Mouse (Mus musculus): Measurements from ENCODE around the gene Hpca. TPM values are rescaled to one million over a fixed set of nuclear protein-coding genes. Genes with fewer than 3 reads are reported as not detected.

Gene Hpca
- polyA plus RNA-seq, 1 experiment = not detected

GRCm38 (mm10) chr4:129145411-129145810, 23.6 kb upstream of the Hpca start:
- Histone ChIP-seq H3K27ac (ENCODE audit: insufficient read depth, low read length) (peak overlapping the region; percentile 34), H3K4me3 (ENCODE audit: insufficient read depth, low read length) (no peak overlapping the region), H3K4me1 (ENCODE audit: control insufficient read depth, insufficient read depth, low read length) (peaks cover 13% of the 10 kb centered on the region)
- TF ChIP-seq POLR2A (IDR thresholded peaks at IDR 0.05; ENCODE audit: low read depth, low read length) (no peak), CTCF (IDR thresholded peaks at IDR 0.05; ENCODE audit: borderline replicate concordance, insufficient read depth, low read length) (no peak)

- peak overlapping the region; percentile 50 for H3K27ac ChIP-seq (ENCODE audit: insufficient read depth, low read length)
- peaks cover 16% of the 10 kb centered on the region for H3K4me1 ChIP-seq (ENCODE audit: control insufficient read depth, insufficient read depth, low read length)
- no peak overlapping the region for H3K4me3 ChIP-seq (ENCODE audit: insufficient read depth, low read length)
- TF ChIP-seq CTCF (IDR thresholded peaks at IDR 0.05; ENCODE audit: borderline replicate concordance, insufficient read depth, low read length) = no peak
- no peak for TF ChIP-seq POLR2A (IDR thresholded peaks at IDR 0.05; ENCODE audit: low read depth, low read length)
Measured at GRCm38 (mm10) chr4:129144401-129145367, 22.8 kb upstream of the Hpca start.

GRCm38 (mm10) chr4:129143509-129143908, 21.7 kb upstream of the Hpca start:
- Histone ChIP-seq H3K4me1 (ENCODE audit: control insufficient read depth, insufficient read depth, low read length) (peaks cover 16% of the 10 kb centered on the region), H3K27ac (ENCODE audit: insufficient read depth, low read length) (no peak overlapping the region), H3K4me3 (ENCODE audit: insufficient read depth, low read length) (no peak overlapping the region)
- TF ChIP-seq POLR2A (IDR thresholded peaks at IDR 0.05; ENCODE audit: low read depth, low read length) (no peak), CTCF (IDR thresholded peaks at IDR 0.05; ENCODE audit: borderline replicate concordance, insufficient read depth, low read length) (no peak)

- TF ChIP-seq CTCF (IDR thresholded peaks at IDR 0.05; ENCODE audit: borderline replicate concordance, insufficient read depth, low read length) = no peak
- no peak for TF ChIP-seq POLR2A (IDR thresholded peaks at IDR 0.05; ENCODE audit: low read depth, low read length)
Measured at GRCm38 (mm10) chr4:129142439-129143045, 20.7 kb upstream of the Hpca start.

GRCm38 (mm10) chr4:129141560-129142438, 20.0 kb upstream of the Hpca start:
- no peak for TF ChIP-seq POLR2A (IDR thresholded peaks at IDR 0.05; ENCODE audit: low read depth, low read length)
- no peak for TF ChIP-seq CTCF (IDR thresholded peaks at IDR 0.05; ENCODE audit: borderline replicate concordance, insufficient read depth, low read length)
- H3K27ac ChIP-seq (ENCODE audit: insufficient read depth, low read length) = no peak overlapping the region
- no peak overlapping the region for H3K4me3 ChIP-seq (ENCODE audit: insufficient read depth, low read length)
- peaks cover 16% of the 10 kb centered on the region for H3K4me1 ChIP-seq (ENCODE audit: control insufficient read depth, insufficient read depth, low read length)

More at GRCm38 (mm10) chr4:129142439-129143045, 20.7 kb upstream of the Hpca start:
- H3K27ac ChIP-seq (ENCODE audit: insufficient read depth, low read length) = no peak overlapping the region
- H3K4me3 ChIP-seq (ENCODE audit: insufficient read depth, low read length) = no peak overlapping the region
- H3K4me1 ChIP-seq (ENCODE audit: control insufficient read depth, insufficient read depth, low read length) = peaks cover 16% of the 10 kb centered on the region

- peaks cover 16% of the 10 kb centered on the region for H3K4me1 ChIP-seq (ENCODE audit: control insufficient read depth, insufficient read depth, low read length)
Measured at GRCm38 (mm10) chr4:129140808-129141207, 19.0 kb upstream of the Hpca start.

GRCm38 (mm10) chr4:129139642-129140041, 17.8 kb upstream of the Hpca start:
- Histone ChIP-seq H3K4me3 (ENCODE audit: insufficient read depth, low read length) (no peak overlapping the region), H3K4me1 (ENCODE audit: control insufficient read depth, insufficient read depth, low read length) (peaks cover 9% of the 10 kb centered on the region), H3K27ac (ENCODE audit: insufficient read depth, low read length) (no peak overlapping the region)
- TF ChIP-seq CTCF (IDR thresholded peaks at IDR 0.05; ENCODE audit: borderline replicate concordance, insufficient read depth, low read length) (no peak), POLR2A (IDR thresholded peaks at IDR 0.05; ENCODE audit: low read depth, low read length) (no peak)

More at GRCm38 (mm10) chr4:129140808-129141207, 19.0 kb upstream of the Hpca start:
- Histone ChIP-seq H3K27ac (ENCODE audit: insufficient read depth, low read length) (no peak overlapping the region), H3K4me3 (ENCODE audit: insufficient read depth, low read length) (no peak overlapping the region)
- TF ChIP-seq CTCF (IDR thresholded peaks at IDR 0.05; ENCODE audit: borderline replicate concordance, insufficient read depth, low read length) (no peak), POLR2A (IDR thresholded peaks at IDR 0.05; ENCODE audit: low read depth, low read length) (no peak)

GRCm38 (mm10) chr4:129137392-129138321, 15.8 kb upstream of the Hpca start:
- no peak overlapping the region for H3K4me3 ChIP-seq (ENCODE audit: insufficient read depth, low read length)
- TF ChIP-seq CTCF (IDR thresholded peaks at IDR 0.05; ENCODE audit: borderline replicate concordance, insufficient read depth, low read length) (no peak), POLR2A (IDR thresholded peaks at IDR 0.05; ENCODE audit: low read depth, low read length) (no peak)
- H3K27ac ChIP-seq (ENCODE audit: insufficient read depth, low read length) = no peak overlapping the region
- peaks cover 3% of the 10 kb centered on the region; the same call in 1 of the 2 replicates for H3K4me1 ChIP-seq (ENCODE audit: control insufficient read depth, insufficient read depth, low read length)

All from embryonic fibroblast, embryonic 13.5 days (primary cell).